Mouse (Mus musculus): Measurements from ENCODE around the gene Vmn2r12.
"Not testable (repeated sequence)": the region's sequence is repeated elsewhere in the genome, so short reads cannot be mapped to it uniquely, and the experiment has no call there.

The Vmn2r12 gene

GRCm38 (mm10) chr5:109097850-109098249, at the start of gene Vmn2r12:
Gene Vmn2r12, minus strand, starts transcription at chr5:109097950.
- not testable (repeated sequence) for DNase-seq (ENCODE audit: low read depth, low spot score)

- no peak for DNase-seq (ENCODE audit: low read depth, low spot score)
Measured at GRCm38 (mm10) chr5:109139546-109139945, 41.8 kb upstream of the Vmn2r12 start.

GRCm38 (mm10) chr5:109136731-109137130, 39.0 kb upstream of the Vmn2r12 start:
- DNase-seq (ENCODE audit: low read depth, low spot score): no peak

DNA sequence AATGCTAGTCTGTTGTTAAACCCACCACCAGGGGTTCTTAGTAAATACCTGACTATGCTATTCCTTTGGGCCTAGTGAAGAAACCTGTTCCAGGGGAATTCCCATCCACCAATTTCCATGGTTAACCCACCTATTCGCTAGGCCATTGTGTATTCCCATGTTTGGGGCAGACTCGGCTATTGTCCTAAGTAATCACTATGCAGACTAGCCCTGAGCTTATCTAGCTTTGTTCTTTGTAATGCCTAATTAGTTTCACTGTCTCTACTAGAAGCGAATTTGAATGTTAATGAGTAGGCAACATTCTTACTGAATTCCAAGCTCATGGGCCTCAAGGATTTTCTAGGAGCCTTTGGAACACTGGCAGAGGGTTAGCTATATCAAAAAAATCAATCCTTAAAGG, 1.3 kb downstream of the Vmn2r12 start:
- not testable (repeated sequence) for DNase-seq (ENCODE audit: low read depth, low spot score)

DNA sequence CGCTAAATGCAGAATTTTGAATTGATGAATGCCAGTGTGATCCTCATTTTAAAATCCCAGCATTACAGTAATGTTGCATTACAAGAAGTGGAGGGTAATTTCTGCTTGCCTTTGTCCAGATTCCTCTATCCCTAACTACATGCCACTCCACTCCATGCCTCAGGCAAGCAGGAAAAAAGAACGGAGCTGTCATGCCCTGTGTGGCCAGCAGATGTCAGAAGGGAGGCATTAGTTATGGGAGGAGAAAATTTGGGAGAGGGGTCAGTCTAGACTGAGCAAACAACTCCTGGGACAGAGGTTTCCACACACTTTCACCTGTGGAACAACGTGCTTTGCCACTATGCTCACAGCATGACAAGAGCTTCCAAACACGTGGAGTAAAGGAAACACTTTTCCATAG, 25.7 kb downstream of the Vmn2r12 start:
- not testable (repeated sequence) for DNase-seq (ENCODE audit: low read depth, low spot score)

- not testable (repeated sequence) for DNase-seq (ENCODE audit: low read depth, low spot score)
Measured at GRCm38 (mm10) chr5:109059469-109059868, 38.3 kb downstream of the Vmn2r12 start, which contains the start of gene Vmn2r11. Gene Vmn2r11, minus strand, starts transcription at chr5:109059569.

DNA sequence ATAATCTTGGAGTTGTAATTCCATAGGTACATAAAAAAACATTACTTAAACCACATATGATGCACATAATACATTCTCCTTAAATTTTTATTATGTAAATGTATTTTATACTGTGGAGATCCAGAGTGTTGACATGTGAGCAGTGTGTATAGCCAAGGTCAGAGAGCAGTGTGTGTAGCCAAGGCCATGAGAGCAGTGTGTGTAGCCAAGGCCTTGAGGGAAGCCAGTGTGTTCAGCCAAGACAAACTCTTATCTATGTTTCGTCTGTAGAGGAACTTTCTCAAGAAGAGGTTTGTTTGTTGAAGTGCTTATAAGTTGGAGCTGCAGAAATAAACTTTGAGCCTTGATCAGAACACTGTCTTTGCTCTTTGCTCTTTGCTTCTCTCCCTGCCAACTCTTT, 42.5 kb downstream of the Vmn2r12 start:
- DNase-seq (ENCODE audit: low read depth, low spot score): no peak

Measured in telencephalon, adult 2 months (tissue).